Mouse (Mus musculus): ENCODE data around the gene Shb.

The Shb gene

DNA sequence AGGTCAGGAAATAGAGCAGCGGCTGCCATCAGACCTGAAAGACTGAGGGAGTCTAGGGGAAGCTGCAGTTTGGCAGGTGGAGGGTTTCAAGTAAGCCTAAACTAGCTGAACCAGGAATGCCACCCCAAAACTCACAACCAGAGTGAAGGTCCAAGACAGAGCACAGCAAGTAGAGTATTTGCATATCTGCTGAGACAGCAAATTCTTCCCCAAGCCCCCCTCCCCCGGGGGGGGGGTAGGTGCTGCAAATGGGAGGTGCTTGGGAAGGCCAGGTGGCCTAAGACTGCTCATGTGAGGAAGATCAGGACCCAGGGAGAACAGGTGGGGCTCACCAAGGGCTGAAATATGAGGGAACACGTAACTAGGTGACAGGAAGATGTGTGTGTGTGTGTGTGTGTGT, 51.7 kb downstream of the Shb start:
- no peak for DNase-seq

GRCm38 (mm10) chr4:45479433-45479832, 52.8 kb downstream of the Shb start:
- DNase-seq: no peak

GRCm38 (mm10) chr4:45478178-45478577, 54.1 kb downstream of the Shb start:
- DNase-seq: peak; percentile 49

GRCm38 (mm10) chr4:45477047-45477446, 55.2 kb downstream of the Shb start:
- DNase-seq: no peak

DNA sequence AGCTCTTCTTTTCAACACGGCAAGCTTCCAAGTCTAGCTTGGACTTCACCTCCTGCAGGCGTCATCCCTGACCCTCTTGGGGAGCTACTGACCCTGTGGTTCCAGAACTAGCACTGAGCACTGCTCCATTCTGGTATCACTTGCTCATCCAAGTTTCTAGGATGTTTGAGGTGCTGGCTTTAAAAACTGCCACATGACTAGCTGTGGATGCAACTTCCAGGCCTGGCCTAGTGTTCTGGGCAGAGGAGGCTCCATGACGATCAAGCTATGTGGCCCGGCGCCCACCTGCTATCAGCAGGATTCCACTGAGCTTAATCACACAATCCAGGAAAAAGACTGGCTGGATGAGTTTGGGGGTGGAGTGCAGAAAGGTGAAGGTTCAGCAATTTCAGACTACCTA, 57.4 kb downstream of the Shb start:
- DNase-seq: no peak

GRCm38 (mm10) chr4:45474131-45474530, 58.1 kb downstream of the Shb start:
- no peak for DNase-seq

DNA sequence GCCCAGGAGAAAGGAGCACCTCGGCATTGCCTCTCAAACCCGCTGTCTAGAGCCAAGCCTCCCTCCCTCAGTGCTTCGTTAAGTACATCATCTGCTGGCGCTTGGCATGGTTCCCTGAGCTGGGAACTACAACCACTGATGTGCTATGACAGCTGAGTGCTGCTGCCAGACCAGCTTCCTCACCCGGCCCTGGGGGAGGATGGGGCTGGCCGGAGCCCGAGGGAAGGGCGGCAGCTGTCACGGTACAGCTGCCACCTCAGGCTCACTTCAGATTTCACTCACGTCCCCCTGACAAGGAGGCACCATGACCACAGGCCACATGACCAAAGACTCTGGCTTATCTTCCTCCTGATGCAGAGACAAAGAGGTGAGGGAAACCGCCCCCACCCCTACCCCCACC, 59.1 kb downstream of the Shb start:
- peak; percentile 90 for DNase-seq

DNA sequence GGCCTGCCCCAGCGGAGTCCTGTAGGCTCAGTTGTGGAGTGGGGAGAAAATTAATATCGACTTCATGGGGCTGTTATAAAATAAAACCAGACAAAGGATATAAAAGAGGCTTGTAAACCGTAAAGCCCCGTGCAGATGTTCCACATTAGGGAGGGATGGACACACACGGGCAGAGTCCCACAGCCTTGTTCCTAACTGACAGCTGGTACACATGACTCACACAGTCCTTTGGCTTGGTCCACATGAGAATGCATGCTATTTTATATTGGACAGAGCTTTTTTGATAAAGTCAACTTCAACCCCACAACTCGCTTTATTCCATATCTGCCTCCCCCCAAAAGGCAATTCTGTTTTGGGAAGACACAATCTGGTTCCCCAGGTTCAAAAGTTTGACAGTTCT, 59.6 kb downstream of the Shb start:
- no peak for DNase-seq

GRCm38 (mm10) chr4:45471654-45472556, 60.4 kb downstream of the Shb start:
- no peak for DNase-seq

GRCm38 (mm10) chr4:45469057-45469456, 63.2 kb downstream of the Shb start:
- DNase-seq: no peak

DNA sequence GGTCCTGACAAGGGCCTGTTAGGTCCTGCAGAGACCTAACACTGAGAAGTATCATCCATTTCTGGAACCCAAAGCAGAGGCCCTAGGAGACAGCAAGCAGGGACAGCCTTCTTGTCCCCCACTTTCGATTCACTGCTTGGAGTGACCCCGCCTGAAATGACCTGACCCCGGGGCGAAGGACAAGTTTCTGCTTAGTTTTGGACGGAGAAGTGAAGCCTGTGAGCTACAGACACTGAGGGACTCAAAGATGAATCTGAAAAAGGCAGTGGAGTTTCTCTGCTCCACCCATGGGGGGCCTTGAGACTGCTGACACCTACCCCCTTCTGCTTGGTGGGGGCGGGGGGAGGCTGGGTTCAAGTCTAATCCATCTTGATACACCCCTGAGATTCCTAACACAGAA, 63.8 kb downstream of the Shb start:
- DNase-seq: no peak

- no peak for DNase-seq
These were observed 65.0 kb downstream of the Shb start for GRCm38 (mm10) chr4:45467115-45467912.

DNA sequence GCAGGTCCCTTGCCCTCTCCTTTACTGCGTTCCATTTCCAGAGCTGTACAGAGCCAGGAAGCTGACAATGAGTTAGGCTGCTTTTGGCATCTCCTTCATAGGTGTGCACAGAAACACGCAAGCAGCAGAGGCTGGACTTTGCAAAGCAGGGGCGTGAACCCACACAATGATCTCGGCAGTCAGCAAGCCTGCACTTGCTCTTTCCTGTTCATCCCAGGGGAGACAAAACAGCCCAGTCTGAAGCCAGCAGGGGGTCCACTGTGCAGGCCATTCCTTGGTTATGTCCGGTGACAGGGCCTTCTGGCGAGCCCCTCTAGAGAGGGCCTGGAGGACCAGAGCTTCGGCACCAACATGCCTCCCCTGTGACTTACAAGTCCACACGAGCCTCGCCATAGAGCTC, 67.3 kb downstream of the Shb start:
- DNase-seq: no peak

- DNase-seq: no peak
These were observed 67.7 kb downstream of the Shb start for GRCm38 (mm10) chr4:45464528-45464927.

GRCm38 (mm10) chr4:45464123-45464522, 68.1 kb downstream of the Shb start:
- no peak for DNase-seq

- DNase-seq: no peak
These were observed 69.6 kb downstream of the Shb start for GRCm38 (mm10) chr4:45462628-45463027.

GRCm38 (mm10) chr4:45461661-45462060, 70.6 kb downstream of the Shb start:
- peak; percentile 64 for DNase-seq

- DNase-seq: no peak
These were observed 72.9 kb downstream of the Shb start for GRCm38 (mm10) chr4:45459375-45459774.

- DNase-seq: no peak
These were observed 74.7 kb downstream of the Shb start for GRCm38 (mm10) chr4:45457543-45457942.

- no peak for DNase-seq
These were observed 77.3 kb downstream of the Shb start for GRCm38 (mm10) chr4:45455001-45455400.

- DNase-seq: no peak
These were observed 78.9 kb downstream of the Shb start for GRCm38 (mm10) chr4:45453271-45453851.

GRCm38 (mm10) chr4:45452569-45453111, 79.6 kb downstream of the Shb start:
- DNase-seq: no peak

- DNase-seq: no peak
These were observed 83.3 kb downstream of the Shb start for GRCm38 (mm10) chr4:45449012-45449411.
